Mouse (Mus musculus): ENCODE measurements at regions not wholly inside any gene's neighbourhood (a gene's known extent, or its start where the extent isn't known, plus 50 kb on each side); places are given as distances from the start of the nearest gene placed in this dataset.

GRCm38 (mm10) chr10:125786880-125787337 lies 179.1 kb upstream of the Lrig3 start:
- DNase-seq: peak in 1 of 2 experiments; percentile 21
- intact Hi-C loops (cut with DNase I): loop anchor here (5.0 to 10.0 kb wide), 2 partner anchors 745 to 1078 kb away; no protein-coding TSS in a partner anchor

- intact Hi-C loops (cut with DNase I): loop anchor here (2.0 to 10.0 kb wide), 3 partner anchors 207 to 1077 kb away; no protein-coding TSS in a partner anchor
- DNase-seq: no peak
These were observed 178.4 kb upstream of the Lrig3 start for GRCm38 (mm10) chr10:125787441-125788060.

- no peak for DNase-seq
- intact Hi-C loops (cut with DNase I): loop anchor here (2.0 to 10.0 kb wide), 3 partner anchors 207 to 1077 kb away; no protein-coding TSS in a partner anchor
These were observed 177.7 kb upstream of the Lrig3 start for GRCm38 (mm10) chr10:125788262-125788661.

- intact Hi-C loops (cut with DNase I): no loop called here
- DNase-seq: no peak
These were observed 175.0 kb upstream of the Lrig3 start for GRCm38 (mm10) chr10:125790924-125791323.

GRCm38 (mm10) chr10:125794504-125794903 lies 171.5 kb upstream of the Lrig3 start:
- intact Hi-C loops (cut with DNase I): no loop called here
- no peak for DNase-seq

GRCm38 (mm10) chr10:125795323-125795722 lies 170.6 kb upstream of the Lrig3 start:
- no peak for DNase-seq
- intact Hi-C loops (cut with DNase I): no loop called here

- intact Hi-C loops (cut with DNase I): no loop called here
- no peak for DNase-seq
These were observed 167.3 kb upstream of the Lrig3 start for GRCm38 (mm10) chr10:125798678-125799077.

GRCm38 (mm10) chr10:125800572-125801114 lies 165.3 kb upstream of the Lrig3 start:
- intact Hi-C loops (cut with DNase I): no loop called here

GRCm38 (mm10) chr10:125801450-125801849 lies 164.5 kb upstream of the Lrig3 start:
- DNase-seq: no peak
- intact Hi-C loops (cut with DNase I): no loop called here

More at GRCm38 (mm10) chr10:125800572-125801114, 165.3 kb upstream of the Lrig3 start:
- DNase-seq: peak in 1 of 2 experiments; percentile 2

GRCm38 (mm10) chr10:125802923-125803583 lies 162.9 kb upstream of the Lrig3 start:
- no peak for DNase-seq
- intact Hi-C loops (cut with DNase I): no loop called here

GRCm38 (mm10) chr10:125809763-125810361 lies 156.1 kb upstream of the Lrig3 start:
- intact Hi-C loops (cut with DNase I): no loop called here
- no peak for DNase-seq

GRCm38 (mm10) chr10:125810590-125810989 lies 155.4 kb upstream of the Lrig3 start:
- intact Hi-C loops (cut with DNase I): no loop called here
- no peak for DNase-seq

- intact Hi-C loops (cut with DNase I): no loop called here
- no peak for DNase-seq
These were observed 151.6 kb upstream of the Lrig3 start for GRCm38 (mm10) chr10:125814191-125814887.

GRCm38 (mm10) chr10:125832134-125832533 lies 133.8 kb upstream of the Lrig3 start:
- intact Hi-C loops (cut with DNase I): no loop called here
- DNase-seq: no peak

- intact Hi-C loops (cut with DNase I): no loop called here
- no peak for DNase-seq
These were observed 133.2 kb upstream of the Lrig3 start for GRCm38 (mm10) chr10:125832764-125833163.

- intact Hi-C loops (cut with DNase I): no loop called here
These were observed 132.0 kb upstream of the Lrig3 start for GRCm38 (mm10) chr10:125833989-125834388.

GRCm38 (mm10) chr10:125838982-125839381 lies 127.0 kb upstream of the Lrig3 start:
- intact Hi-C loops (cut with DNase I): no loop called here
- no peak for DNase-seq

More at GRCm38 (mm10) chr10:125833989-125834388, 132.0 kb upstream of the Lrig3 start:
- no peak for DNase-seq

GRCm38 (mm10) chr10:125839621-125840141 lies 126.3 kb upstream of the Lrig3 start:
- intact Hi-C loops (cut with DNase I): no loop called here
- no peak for DNase-seq

GRCm38 (mm10) chr10:125840388-125840787 lies 125.6 kb upstream of the Lrig3 start:
- intact Hi-C loops (cut with DNase I): no loop called here
- DNase-seq: no peak

- intact Hi-C loops (cut with DNase I): no loop called here
- no peak for DNase-seq
These were observed 121.6 kb upstream of the Lrig3 start for GRCm38 (mm10) chr10:125844336-125844865.
